Mouse (Mus musculus): ENCODE results near the gene Ddx54. TPM values are rescaled to one million over a fixed set of nuclear protein-coding genes. Genes with fewer than 3 reads are reported as not detected.

Gene Ddx54
- total RNA-seq, 1 experiment from 2014 or later = 41.7 TPM

GRCm38 (mm10) chr5:120673626-120674025 lies 61.1 kb downstream of the Ddx54 start:
- ATAC-seq (replicated peaks; ENCODE audit: low read depth, poor library complexity, severe bottlenecking) = peak; percentile 78

DNA sequence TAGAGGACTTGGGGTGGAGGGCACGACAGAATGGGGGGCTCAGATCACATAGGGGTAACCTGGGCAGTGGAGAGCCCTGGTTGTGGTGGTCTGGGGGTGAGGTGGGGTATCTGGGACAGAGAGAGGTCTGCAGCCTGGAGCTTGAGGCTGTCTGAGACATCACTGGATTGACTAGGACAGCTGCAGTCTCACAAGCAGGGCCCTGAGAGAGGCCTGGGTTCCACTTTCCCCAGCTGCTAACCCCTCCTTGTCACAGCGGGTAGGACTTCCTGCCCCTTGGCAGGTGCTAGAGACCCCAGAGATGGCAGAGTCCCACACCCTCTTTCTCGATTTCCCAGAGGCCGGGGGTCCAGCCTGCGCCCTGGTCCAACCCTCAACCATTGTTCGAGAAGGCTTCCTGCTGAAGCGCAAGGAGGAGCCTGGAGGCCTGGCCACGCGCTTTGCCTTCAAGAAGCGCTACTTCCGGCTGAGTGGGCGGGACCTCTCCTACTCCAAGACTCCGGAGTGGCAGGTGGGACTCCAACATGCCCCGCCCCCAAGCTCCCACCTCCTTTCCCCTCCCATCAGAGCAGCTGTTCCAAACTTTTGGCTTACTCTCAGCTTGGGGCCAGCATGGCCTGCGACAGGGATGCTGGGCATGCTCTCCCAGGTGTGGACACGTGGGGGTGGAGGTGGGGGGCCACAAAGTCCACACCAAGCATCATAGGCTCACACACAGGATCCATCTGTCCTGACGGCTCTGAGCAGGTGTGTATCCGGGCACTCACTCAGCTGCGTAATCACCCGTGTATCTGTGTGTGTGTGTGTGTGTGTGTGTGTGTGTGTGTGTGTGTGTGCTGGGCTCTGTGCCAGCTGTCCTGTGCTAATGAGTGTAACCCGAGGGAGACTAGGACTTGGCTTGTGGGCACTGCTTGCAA lies 61.9 kb downstream of the Ddx54 start:
- no peak for ATAC-seq (replicated peaks; ENCODE audit: low read depth, poor library complexity, severe bottlenecking)

DNA sequence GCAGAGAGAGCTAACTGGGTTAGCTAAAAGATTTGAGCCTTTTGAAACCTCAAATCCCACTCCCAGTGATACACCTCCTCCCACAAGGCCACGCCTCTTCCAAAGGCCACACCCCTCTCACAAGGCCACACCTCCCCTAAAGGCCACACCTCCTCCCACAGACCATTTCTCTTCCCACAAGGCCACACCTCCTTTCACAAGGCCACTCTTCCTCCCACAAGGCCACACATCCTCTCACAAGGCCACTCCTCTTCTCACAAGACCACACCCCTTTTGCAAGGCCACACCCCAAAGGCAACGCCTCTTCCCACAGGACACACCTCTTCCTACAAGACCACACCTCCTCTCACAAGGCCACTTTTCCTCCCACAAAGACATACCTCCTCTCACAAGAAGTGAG lies 65.0 kb downstream of the Ddx54 start:
- peak; percentile 23 for ATAC-seq (replicated peaks; ENCODE audit: low read depth, poor library complexity, severe bottlenecking)

Other genes with a start within 250 kb of the Ddx54 start
- gene Lhx5, start 181.0 kb upstream of the Ddx54 start, total RNA-seq (2017) = not detected in 2 replicates
- gene Sdsl, start 139.9 kb upstream of the Ddx54 start, total RNA-seq (2017) = 27.1 and 34.4 TPM in 2 replicates
- not detected in 2 replicates for gene Sds, start 136.2 kb upstream of the Ddx54 start, total RNA-seq (2017)
- 5.0 and 7.7 TPM in 2 replicates for gene Plbd2, start 109.1 kb upstream of the Ddx54 start, total RNA-seq (2017)
- gene Slc8b1, start 101.6 kb upstream of the Ddx54 start, total RNA-seq (2017) = 4.5 and 4.9 TPM in 2 replicates
- 15.2 and 18.1 TPM in 2 replicates for gene Tpcn1, start 24.1 kb upstream of the Ddx54 start, total RNA-seq (2017)
- 0.96 and 0.97 TPM in 2 replicates for gene Iqcd, start 23.7 kb upstream of the Ddx54 start, total RNA-seq (2017)
- 3.8 and 13.1 TPM in 2 replicates for gene Rita1, start 150 bp upstream of the Ddx54 start, total RNA-seq (2017)
- gene Cfap73, start 21.5 kb downstream of the Ddx54 start, total RNA-seq (2017) = not detected in 2 replicates
- 1.0 and 1.1 TPM in 2 replicates for gene Rasal1, start 36.1 kb downstream of the Ddx54 start, total RNA-seq (2017)
- not detected in 2 replicates for gene Dtx1, start 99.2 kb downstream of the Ddx54 start, total RNA-seq (2017)
- 0.64 and 0.68 TPM in 2 replicates for gene Oas2, start 137.1 kb downstream of the Ddx54 start, total RNA-seq (2017)
- 1.9 and 4.8 TPM in 2 replicates for gene Oas3, start 164.9 kb downstream of the Ddx54 start, total RNA-seq (2017)
- not detected in 2 replicates for gene Oas1e, start 182.8 kb downstream of the Ddx54 start, total RNA-seq (2017)
- gene Oas1c, start 199.8 kb downstream of the Ddx54 start, total RNA-seq (2017) = 0.78 and 3.1 TPM in 2 replicates
- gene Oas1f, start 234.6 kb downstream of the Ddx54 start, total RNA-seq (2017) = not detected in 2 replicates
- gene Oas1h, start 248.7 kb downstream of the Ddx54 start, total RNA-seq (2017) = not detected in 2 replicates

Data from common myeloid progenitor, adult 5-6 weeks (primary cell).